Mouse (Mus musculus) adrenal gland (tissue): Measurements from ENCODE around the gene Gm40193.
"Not testable (repeated sequence)": the region's sequence is repeated elsewhere in the genome, so short reads cannot be mapped to it uniquely, and the experiment has no call there.

Experiments used
- intact Hi-C: fragments of 180-260 bp; cut with DNase I; formaldehyde crosslinking; loops from one replicate; pipeline ENCODE4 v1.15.1; 2025

Gene Gm40193

GRCm38 (mm10) chr11:70541415-70541814 is 8.7 kb upstream of the Gm40193 start:
- intact Hi-C loops, result no loop called here

GRCm38 (mm10) chr11:70540928-70541327 is 8.2 kb upstream of the Gm40193 start:
- intact Hi-C loops, result no loop called here

- intact Hi-C loops, result no loop called here
These were observed 7.3 kb upstream of the Gm40193 start, which contains the start of gene Pld2 for GRCm38 (mm10) chr11:70539877-70540587. TSS of gene Pld2 (plus strand) at chr11:70540064.

DNA sequence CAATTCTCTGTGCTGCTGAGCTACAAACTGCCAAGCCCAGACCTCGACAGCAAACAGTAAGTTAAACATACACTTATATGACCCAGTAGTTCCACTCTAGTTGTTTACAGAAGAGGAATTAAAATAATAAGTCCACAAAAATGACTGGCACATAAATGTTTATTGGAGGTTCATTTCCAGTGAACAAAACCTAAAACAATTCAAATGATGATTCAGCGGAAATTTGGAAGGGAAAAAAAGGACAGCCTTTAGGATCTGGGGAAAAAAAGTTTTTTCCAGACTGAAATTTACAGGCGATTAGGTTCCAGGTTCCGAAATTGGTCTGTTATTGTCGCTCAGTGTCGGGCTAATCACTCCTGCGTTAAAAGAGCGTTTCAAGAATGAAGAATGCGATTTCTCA is 6.7 kb upstream of the Gm40193 start:
- intact Hi-C loops, result no loop called here

DNA sequence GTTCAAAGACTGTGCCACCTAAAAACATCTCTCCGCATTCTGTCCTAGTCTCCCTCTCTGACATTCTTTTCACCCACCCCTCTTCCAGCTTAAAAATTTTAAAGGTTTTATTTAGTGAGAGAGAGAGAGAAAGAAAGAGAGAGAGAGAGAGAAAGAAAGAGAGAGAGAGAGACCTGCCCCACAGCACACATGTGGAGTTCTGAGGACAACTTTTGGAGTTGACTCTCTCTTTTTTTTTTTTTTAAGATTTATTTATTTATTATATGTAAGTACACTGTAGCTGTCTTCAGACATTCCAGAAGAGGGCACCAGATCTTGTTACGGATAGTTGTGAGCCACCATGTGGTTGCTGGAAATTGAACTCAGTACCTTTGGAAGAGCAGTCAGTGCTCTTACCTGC is 1.7 kb downstream of the Gm40193 start:
- intact Hi-C loops, result loop anchor here (5.0 kb wide), 1 partner anchor 76 kb away; no protein-coding TSS in a partner anchor

DNA sequence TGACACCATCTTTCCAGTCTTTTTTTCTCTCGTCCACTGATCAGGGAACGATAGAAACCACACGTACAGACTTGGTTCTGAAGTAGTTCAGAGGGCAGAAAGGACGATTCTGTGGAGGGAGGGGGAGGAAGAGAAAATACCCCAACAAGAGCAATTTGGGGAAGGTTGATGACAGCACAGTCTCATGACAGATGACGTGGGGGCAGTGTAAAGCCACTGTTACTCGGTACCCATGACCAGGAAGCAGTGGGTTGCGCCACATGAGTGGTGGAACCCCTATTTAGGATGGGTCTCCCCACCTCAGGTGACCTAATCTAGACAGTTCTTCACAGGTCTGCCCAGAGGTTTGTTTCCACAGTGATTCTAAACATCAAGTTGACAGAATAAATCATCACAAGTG is 4.1 kb downstream of the Gm40193 start:
- intact Hi-C loops, result no loop called here

DNA sequence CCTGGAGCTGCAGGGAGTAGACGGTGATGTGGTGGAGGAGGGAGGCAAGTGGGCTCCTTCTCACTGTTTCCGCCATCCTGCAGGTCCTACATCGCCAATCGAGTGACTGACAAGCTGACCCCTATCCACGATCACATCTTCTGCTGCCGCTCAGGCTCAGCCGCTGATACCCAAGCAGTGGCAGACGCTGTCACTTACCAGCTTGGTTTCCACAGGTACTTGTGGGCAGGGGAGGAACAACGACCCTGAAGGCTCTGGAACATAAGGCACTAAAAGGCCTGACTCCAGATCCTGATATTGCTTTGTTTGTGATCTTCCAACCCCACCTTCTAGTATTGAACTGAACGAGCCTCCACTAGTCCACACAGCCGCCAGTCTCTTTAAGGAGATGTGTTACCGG is 6.5 kb downstream of the Gm40193 start:
- intact Hi-C loops, result no loop called here

- intact Hi-C loops, result no loop called here
These were observed 7.0 kb downstream of the Gm40193 start for GRCm38 (mm10) chr11:70525726-70526125.

- intact Hi-C loops, result no loop called here
These were observed 7.5 kb downstream of the Gm40193 start, which contains the start of gene Psmb6 for GRCm38 (mm10) chr11:70525184-70525678. TSS of gene Psmb6 (plus strand) at chr11:70525367.

GRCm38 (mm10) chr11:70524782-70525181 is 8.0 kb downstream of the Gm40193 start:
- intact Hi-C loops, result no loop called here

- intact Hi-C loops, result not testable (repeated sequence)
These were observed 9.3 kb downstream of the Gm40193 start for GRCm38 (mm10) chr11:70523306-70523989.

DNA sequence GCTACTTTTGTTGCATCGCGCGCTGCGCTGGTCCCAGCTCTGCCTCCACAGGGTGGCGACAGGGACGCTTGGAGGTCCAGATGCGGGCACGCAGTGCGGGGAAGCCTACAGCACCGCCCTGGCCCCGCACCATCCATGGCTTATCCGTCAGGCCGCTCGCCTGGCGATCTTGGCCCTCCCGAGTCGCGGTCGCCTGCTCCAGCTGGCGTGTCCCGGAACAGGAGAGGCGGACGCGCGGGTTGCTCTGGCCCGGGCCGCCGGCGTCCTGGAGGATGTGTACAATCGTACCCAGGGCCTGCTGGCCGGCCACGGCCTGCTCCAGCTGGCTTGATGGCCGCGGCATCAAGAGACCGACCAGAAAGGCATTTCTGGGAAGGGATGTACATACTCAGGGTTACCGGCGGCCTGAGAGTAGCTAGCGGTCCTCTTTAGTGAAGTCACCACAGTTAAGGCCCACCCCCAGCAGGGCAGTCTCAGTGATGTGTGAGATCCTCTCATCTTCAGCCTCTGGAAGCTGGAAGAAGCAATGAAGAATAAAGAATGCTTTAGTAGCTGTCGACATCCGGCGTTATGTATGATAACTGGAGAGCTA is 12.5 kb downstream of the Gm40193 start:
- intact Hi-C loops, result no loop called here

GRCm38 (mm10) chr11:70518923-70519322 is 13.8 kb downstream of the Gm40193 start, which contains the start of gene Gltpd2:
TSS of gene Gltpd2 (plus strand) at chr11:70519196.
- intact Hi-C loops, result loop anchor here (5.0 kb wide), 2 partner anchors 103 to 238 kb away; no protein-coding TSS in a partner anchor

DNA sequence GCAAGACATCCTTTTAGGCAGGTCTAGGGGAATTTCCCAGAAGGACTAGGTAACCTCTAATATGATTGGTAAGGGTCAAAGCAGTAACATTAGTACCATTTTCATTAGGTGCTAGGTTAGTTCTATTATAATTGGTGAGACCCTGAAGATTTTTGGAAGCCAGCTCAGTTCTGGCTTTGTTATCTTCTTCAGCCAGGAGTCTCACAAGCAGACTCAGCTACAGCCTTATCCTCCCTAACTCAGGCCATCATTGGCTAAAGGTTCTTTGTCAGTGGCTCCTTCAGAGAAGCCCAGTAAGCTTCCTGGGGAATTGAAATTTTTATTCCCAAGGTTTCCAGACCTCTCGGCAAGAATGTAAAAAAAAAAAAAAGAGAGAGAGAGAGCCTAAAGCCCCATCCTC is 14.3 kb downstream of the Gm40193 start:
- intact Hi-C loops, result loop anchor here (5.0 kb wide), 2 partner anchors 104 to 239 kb away; no protein-coding TSS in a partner anchor

DNA sequence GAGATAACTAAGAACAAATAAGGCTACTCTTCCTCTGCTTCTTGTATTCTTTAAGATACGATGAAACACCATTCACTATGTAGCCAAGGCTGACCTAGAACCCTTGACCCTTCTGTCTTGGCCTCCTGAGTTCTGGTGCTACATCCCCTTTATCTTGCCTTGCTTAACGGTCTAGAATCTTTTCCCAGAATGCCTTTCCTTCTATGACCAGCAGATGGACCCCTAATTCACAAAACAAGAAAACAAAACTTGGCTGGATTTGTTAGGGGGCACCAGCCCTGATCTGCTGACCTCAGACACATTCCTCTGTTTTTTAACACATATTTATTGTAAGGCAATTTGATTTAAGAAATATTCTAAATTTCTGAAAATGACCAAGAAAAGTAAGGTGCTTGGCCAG is 16.4 kb downstream of the Gm40193 start:
- intact Hi-C loops, result loop anchor here (2.0 to 5.0 kb wide), 3 partner anchors 88 to 241 kb away; no protein-coding TSS in a partner anchor

DNA sequence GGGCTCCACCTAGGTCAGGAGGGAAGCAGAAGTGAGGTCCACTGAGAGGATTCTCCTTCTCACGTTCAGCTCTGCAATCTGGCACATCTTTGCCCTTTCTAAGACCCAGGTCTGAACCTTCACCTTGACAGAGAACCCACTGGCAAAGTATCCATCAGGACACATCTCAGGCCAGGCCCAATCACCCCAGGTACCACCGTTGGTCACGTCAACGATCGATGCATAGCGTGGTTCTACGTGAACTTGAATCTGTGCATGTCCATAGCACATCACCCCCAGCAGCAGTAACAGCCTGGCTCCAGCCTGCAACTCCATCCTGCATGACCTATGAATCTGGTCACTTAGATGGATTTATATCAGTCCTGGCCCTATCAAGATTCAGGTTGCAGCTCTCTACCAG is 18.5 kb downstream of the Gm40193 start, which contains the start of gene Vmo1:
Gene Vmo1 (minus strand): TSS at position 329 of the 400 bp plus-strand sequence.
- intact Hi-C loops, result no loop called here

DNA sequence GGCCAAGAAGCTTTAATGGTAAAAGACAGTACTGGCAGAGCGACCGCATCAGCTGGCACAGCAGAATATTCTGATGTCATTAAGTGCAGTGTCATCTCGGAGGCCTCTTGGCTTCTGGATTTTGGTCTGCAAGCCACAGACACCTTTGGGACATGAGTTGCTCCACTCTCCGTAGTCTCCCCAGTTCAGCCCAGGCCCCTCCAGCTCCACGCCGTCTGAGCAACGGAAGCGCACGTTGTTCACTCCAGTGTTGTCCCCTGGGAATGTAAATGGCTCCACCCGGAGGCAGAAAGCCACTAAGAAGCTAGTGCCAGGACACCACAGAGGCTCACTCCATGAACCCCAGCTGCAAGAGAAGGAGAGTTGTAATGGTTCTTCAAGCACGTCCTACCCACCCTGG is 19.2 kb downstream of the Gm40193 start:
- intact Hi-C loops, result no loop called here

GRCm38 (mm10) chr11:70512709-70513342 is 19.9 kb downstream of the Gm40193 start:
- intact Hi-C loops, result no loop called here

DNA sequence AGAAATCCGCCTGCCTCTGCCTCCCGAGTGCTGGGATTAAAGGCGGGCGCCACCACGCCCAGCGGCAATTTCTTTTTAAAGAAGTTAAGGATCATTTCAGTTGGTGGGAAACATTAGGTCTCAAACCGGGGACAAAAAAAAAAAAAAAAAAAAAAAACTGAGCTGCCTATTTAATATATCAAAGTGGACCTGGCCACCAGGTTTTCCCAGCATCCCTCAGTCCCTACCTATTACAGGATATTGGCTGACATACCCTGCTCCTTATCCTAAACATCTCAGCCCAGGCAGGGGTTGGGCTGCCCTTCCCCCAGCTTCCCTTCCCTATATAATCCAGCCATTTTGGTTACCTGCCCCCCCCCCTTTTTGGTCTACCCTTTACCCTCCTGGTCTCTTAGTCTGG is 20.9 kb downstream of the Gm40193 start:
- intact Hi-C loops, result no loop called here

DNA sequence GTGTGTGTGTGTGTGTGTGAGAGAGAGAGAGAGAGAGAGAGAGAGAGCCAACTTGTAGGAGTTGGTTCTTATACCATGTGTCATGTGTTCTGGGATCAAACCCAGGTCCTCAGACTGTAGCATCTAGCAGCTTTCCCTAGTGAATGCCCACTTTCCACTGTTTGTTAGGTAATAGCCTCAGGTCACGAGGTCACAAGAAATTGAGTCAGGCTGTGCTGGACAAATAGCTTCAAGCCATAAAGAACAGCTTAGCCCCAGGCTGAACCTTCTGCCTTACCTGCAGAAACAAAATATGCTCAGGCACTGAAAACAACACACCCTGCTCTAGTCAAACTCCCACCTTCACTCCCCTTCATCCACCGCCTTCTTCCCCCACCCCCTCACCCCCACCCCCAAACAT is 21.5 kb downstream of the Gm40193 start:
- intact Hi-C loops, result no loop called here
